Mouse (Mus musculus): Measurements from ENCODE around the gene Pcdh15. TPM values are rescaled to one million over a fixed set of nuclear protein-coding genes. Genes with fewer than 3 reads are reported as not detected.

The Pcdh15 gene
- polyA plus RNA-seq, 1 experiment from 2014 or later: 2.4 TPM

DNA sequence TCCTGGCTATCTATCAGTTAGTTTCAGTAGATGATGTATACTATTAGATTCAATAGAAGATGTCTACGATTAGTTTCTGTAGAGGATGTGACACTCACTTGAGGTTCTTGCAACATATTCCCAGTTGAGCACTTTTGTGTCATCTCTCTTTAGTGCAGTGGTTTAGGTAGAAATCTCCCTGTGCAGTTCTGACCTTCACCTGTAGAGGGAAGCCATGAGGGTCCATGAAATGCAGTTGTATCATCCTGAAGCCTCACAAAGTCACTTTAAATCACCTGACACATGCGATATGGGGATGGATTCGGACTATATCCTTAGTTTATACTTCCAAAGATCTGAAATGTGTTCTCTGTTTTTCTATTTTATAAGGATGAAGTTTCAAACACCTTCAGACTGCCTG, 822.4 kb downstream of the Pcdh15 start:
- Histone ChIP-seq H3K4me1 (no peaks in the 10 kb centered on the region), H3K36me3 (no peaks in the 10 kb centered on the region), H3K27me3 (replicated peaks) (no peaks in the 10 kb centered on the region), H3K27ac (no peak overlapping the region), H3K4me3 (replicated peaks) (no peak overlapping the region), H3K9ac (no peak overlapping the region), H3K4me2 (no peak overlapping the region), H3K9me3 (no peaks in the 10 kb centered on the region)
- ATAC-seq (ENCODE audit: insufficient read depth, low FRiP score, low read depth): no peak
- WGBS: 55% methylated on average over 3 of the region's 3 CpGs

DNA sequence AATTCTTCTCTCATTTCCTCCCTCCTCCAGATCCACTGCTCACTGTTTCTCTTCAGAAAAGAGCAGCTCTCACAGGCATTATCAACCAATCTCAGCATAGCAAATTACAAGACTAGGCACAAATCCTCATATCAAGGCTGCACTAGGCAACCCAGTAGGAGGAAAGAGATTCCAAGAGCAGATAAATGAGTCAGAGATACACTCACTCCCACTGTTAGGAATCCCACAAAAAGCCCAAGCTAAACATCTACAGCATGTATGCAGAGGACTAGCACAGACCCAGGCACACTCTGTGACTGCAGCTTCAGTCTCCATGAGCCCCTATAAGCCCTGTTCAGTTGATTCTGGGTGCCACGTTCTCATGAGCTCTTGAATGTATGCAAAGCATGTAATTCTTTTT, 829.5 kb downstream of the Pcdh15 start:
- Histone ChIP-seq H3K27me3 (replicated peaks) (no peaks in the 10 kb centered on the region), H3K36me3 (no peaks in the 10 kb centered on the region), H3K4me1 (no peaks in the 10 kb centered on the region), H3K27ac (no peak overlapping the region), H3K4me3 (replicated peaks) (no peak overlapping the region), H3K9me3 (no peaks in the 10 kb centered on the region), H3K4me2 (no peak overlapping the region), H3K9ac (no peak overlapping the region)
- no peak for ATAC-seq (ENCODE audit: insufficient read depth, low FRiP score, low read depth)
- 77% methylated on average over 1 of the region's 1 CpGs for WGBS

DNA sequence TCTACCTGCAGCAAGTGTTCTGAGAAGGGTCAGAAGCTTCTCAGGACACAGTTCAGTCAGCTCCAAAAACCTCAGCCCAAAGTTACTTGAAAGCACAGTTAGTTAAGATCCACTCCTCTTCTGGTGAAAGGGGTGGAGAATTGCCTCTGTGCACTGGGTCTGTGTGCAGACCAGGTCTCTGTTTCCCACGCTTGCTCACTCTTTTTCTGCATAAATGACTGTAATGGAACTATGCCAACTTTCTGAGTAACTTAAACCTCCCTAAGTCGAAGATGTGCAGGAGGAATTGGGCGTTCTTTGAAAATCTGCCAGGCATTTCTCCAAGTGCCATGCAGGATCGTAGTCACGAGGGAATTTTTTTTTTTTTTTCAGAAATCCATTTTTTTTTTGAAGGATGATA, 830.6 kb downstream of the Pcdh15 start:
- H3K9me3 ChIP-seq: no peaks in the 10 kb centered on the region
- H3K4me2 ChIP-seq: no peak overlapping the region
- no peak overlapping the region for H3K9ac ChIP-seq
- ATAC-seq (ENCODE audit: insufficient read depth, low FRiP score, low read depth): no peak; the same call in 1 of the 2 replicates
- no peak overlapping the region for H3K4me3 ChIP-seq (replicated peaks)
- H3K36me3 ChIP-seq: no peaks in the 10 kb centered on the region
- H3K27me3 ChIP-seq (replicated peaks): no peaks in the 10 kb centered on the region
- no peak overlapping the region for H3K27ac ChIP-seq
- no peaks in the 10 kb centered on the region for H3K4me1 ChIP-seq
- WGBS: 33% methylated on average over 5 of the region's 5 CpGs

- H3K4me3 ChIP-seq (replicated peaks): no peak overlapping the region
- no peaks in the 10 kb centered on the region for H3K36me3 ChIP-seq
- H3K4me2 ChIP-seq: no peak overlapping the region
- H3K27ac ChIP-seq: no peak overlapping the region
- no peaks in the 10 kb centered on the region for H3K4me1 ChIP-seq
- no peaks in the 10 kb centered on the region for H3K9me3 ChIP-seq
- ATAC-seq (ENCODE audit: insufficient read depth, low FRiP score, low read depth): no peak
- no peaks in the 10 kb centered on the region for H3K27me3 ChIP-seq (replicated peaks)
- no peak overlapping the region for H3K9ac ChIP-seq
These were observed 832.0 kb downstream of the Pcdh15 start for GRCm38 (mm10) chr10:73931185-73931584.

DNA sequence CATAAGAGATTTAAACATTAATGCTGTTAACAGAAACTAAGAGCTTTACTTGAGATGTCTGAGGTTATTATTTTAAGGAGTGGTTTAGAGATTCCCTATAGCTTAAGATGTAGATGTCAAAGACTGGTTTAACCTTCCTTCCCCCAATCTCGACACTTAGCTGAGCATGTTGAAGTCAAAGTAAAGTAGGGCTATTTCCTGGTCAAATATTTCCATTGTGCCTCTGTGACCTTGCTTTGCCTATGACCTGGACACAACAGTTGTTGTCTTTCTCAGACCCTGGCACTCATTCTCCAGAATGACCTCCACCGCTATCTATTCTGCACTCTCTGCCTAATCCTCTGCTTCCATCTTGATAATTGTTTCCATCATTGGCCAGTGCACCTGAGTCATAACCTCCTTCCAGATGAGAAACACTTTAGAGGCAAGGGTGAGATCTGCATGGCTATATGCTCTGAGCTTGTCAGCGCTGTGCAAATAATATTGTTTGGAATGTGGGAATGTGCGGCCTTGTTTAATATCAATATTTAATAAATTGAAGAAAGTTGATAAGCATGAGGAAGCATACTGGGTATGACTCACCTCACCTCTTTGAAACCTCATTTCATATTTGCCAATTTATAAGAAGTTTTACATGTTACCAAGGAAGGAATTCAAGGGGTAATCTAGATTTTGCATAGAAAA, 833.0 kb downstream of the Pcdh15 start:
- Histone ChIP-seq H3K27me3 (replicated peaks) (no peaks in the 10 kb centered on the region), H3K27ac (peak overlapping the region; percentile 48; the same call in 1 of the 2 replicates), H3K9me3 (no peaks in the 10 kb centered on the region), H3K4me2 (no peak overlapping the region), H3K4me1 (no peaks in the 10 kb centered on the region), H3K4me3 (replicated peaks) (no peak overlapping the region), H3K9ac (no peak overlapping the region), H3K36me3 (no peaks in the 10 kb centered on the region)
- ATAC-seq (ENCODE audit: insufficient read depth, low FRiP score, low read depth): peak; percentile 87
- WGBS: 82% methylated on average over 4 of the region's 4 CpGs

- no peaks in the 10 kb centered on the region for H3K27me3 ChIP-seq (replicated peaks)
- 71% methylated on average over 5 of the region's 5 CpGs for WGBS
- H3K36me3 ChIP-seq: no peaks in the 10 kb centered on the region
- no peak overlapping the region for H3K9ac ChIP-seq
- ATAC-seq (ENCODE audit: insufficient read depth, low FRiP score, low read depth): no peak
- H3K9me3 ChIP-seq: no peaks in the 10 kb centered on the region
- no peaks in the 10 kb centered on the region for H3K4me1 ChIP-seq
- H3K4me2 ChIP-seq: no peak overlapping the region
- no peak overlapping the region for H3K4me3 ChIP-seq (replicated peaks)
- no peak overlapping the region for H3K27ac ChIP-seq
These were observed 837.0 kb downstream of the Pcdh15 start for GRCm38 (mm10) chr10:73936121-73936520.

- H3K36me3 ChIP-seq: no peaks in the 10 kb centered on the region
- H3K4me3 ChIP-seq (replicated peaks): no peak overlapping the region
- H3K27ac ChIP-seq: no peak overlapping the region
- H3K27me3 ChIP-seq (replicated peaks): no peaks in the 10 kb centered on the region
- H3K9me3 ChIP-seq: no peaks in the 10 kb centered on the region
- H3K4me1 ChIP-seq: no peaks in the 10 kb centered on the region
- WGBS: 73% methylated on average over 3 of the region's 3 CpGs
- no peak overlapping the region for H3K4me2 ChIP-seq
- no peak for ATAC-seq (ENCODE audit: insufficient read depth, low FRiP score, low read depth)
- no peak overlapping the region for H3K9ac ChIP-seq
These were observed 839.8 kb downstream of the Pcdh15 start for GRCm38 (mm10) chr10:73938989-73939388.

DNA sequence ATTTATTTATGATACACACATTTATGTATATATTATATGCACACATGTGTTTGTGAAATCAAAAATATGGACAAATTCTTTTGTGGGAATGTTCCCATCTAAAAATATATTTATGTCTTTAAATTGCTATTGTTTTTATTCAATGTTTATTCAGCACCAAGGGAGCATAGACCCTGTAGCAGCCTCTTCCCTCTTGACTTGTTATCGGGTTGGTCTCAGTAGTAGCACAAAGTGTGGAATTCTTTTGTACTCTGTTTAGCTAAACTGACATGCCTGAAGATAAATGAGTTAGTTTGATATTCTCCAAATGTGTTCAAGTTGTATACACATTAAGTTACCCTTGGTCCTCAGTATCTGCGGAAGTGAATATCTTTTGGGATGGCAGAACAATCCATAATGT, 848.7 kb downstream of the Pcdh15 start:
- Histone ChIP-seq H3K4me3 (replicated peaks) (no peak overlapping the region), H3K4me1 (no peaks in the 10 kb centered on the region), H3K27ac (no peak overlapping the region), H3K9ac (no peak overlapping the region), H3K9me3 (no peaks in the 10 kb centered on the region), H3K27me3 (replicated peaks) (no peaks in the 10 kb centered on the region), H3K4me2 (no peak overlapping the region), H3K36me3 (no peaks in the 10 kb centered on the region)
- 34% methylated on average over 2 of the region's 2 CpGs for WGBS
- no peak for ATAC-seq (ENCODE audit: insufficient read depth, low FRiP score, low read depth)

DNA sequence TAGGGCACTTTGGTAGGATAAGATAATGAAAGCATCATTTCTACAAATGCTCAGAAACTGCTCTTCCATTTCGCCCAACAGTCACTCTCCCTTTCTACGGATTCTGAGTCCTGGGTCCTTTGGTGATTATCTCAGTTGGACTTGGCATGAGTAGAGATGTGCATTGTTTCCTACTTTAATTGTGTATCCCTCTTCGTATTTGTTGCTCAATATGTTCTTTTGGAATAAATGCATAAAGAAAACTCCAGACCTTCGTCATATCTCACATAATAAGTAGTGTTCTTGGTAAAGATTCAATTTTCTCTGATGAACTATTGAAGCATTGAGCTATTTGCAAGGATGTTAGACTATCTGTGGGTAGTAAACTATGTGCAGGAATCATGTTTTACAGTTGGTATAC, 854.2 kb downstream of the Pcdh15 start:
- Histone ChIP-seq H3K9me3 (no peaks in the 10 kb centered on the region), H3K27me3 (replicated peaks) (no peaks in the 10 kb centered on the region), H3K4me3 (replicated peaks) (no peak overlapping the region), H3K9ac (no peak overlapping the region), H3K27ac (no peak overlapping the region), H3K4me1 (no peaks in the 10 kb centered on the region), H3K36me3 (no peaks in the 10 kb centered on the region), H3K4me2 (no peak overlapping the region)
- 81% methylated on average over 4 of the region's 4 CpGs for WGBS
- no peak for ATAC-seq (ENCODE audit: insufficient read depth, low FRiP score, low read depth)

DNA sequence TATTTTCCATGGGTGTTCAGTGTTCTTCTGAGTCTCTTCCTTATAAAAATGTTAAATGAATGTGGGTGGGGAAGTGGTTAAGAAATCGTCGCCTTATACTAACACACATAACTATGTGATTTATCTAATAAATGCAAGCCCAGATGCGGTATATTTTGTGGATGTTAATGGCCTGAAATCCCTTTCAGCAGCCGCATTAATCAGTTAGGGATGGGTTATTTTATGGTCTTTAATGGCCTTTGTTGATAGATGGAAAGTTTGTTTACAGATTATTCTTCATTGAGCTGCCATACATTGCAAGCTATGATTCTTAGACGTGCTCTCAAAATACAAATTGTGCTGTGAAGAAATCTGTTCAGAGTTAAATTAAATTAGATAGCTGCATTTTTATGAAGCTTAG, 884.9 kb downstream of the Pcdh15 start:
- Histone ChIP-seq H3K9me3 (no peaks in the 10 kb centered on the region), H3K27ac (no peak overlapping the region), H3K36me3 (no peaks in the 10 kb centered on the region), H3K9ac (no peak overlapping the region), H3K4me2 (no peak overlapping the region), H3K4me3 (replicated peaks) (no peak overlapping the region), H3K4me1 (no peaks in the 10 kb centered on the region), H3K27me3 (replicated peaks) (no peaks in the 10 kb centered on the region)
- ATAC-seq (ENCODE audit: insufficient read depth, low FRiP score, low read depth): no peak
- WGBS: 60% methylated on average over 5 of the region's 5 CpGs

GRCm38 (mm10) chr10:74008836-74009235, 909.7 kb downstream of the Pcdh15 start:
- WGBS: 27% methylated on average over 1 of the region's 1 CpGs
- no peaks in the 10 kb centered on the region for H3K36me3 ChIP-seq

GRCm38 (mm10) chr10:74023091-74023490, 923.9 kb downstream of the Pcdh15 start:
- Histone ChIP-seq H3K4me1 (no peaks in the 10 kb centered on the region), H3K4me2 (no peak overlapping the region), H3K4me3 (replicated peaks) (no peak overlapping the region), H3K9ac (no peak overlapping the region), H3K9me3 (no peaks in the 10 kb centered on the region), H3K27ac (no peak overlapping the region), H3K27me3 (replicated peaks) (no peaks in the 10 kb centered on the region), H3K36me3 (no peaks in the 10 kb centered on the region)
- WGBS: 80% methylated on average over 1 of the region's 1 CpGs
- ATAC-seq (ENCODE audit: insufficient read depth, low FRiP score, low read depth): no peak

More at GRCm38 (mm10) chr10:74008836-74009235, 909.7 kb downstream of the Pcdh15 start:
- H3K9ac ChIP-seq: no peak overlapping the region
- no peaks in the 10 kb centered on the region for H3K4me1 ChIP-seq
- no peak overlapping the region for H3K4me2 ChIP-seq
- no peak overlapping the region for H3K27ac ChIP-seq
- no peaks in the 10 kb centered on the region for H3K9me3 ChIP-seq
- H3K27me3 ChIP-seq (replicated peaks): no peaks in the 10 kb centered on the region
- ATAC-seq (ENCODE audit: insufficient read depth, low FRiP score, low read depth): no peak
- H3K4me3 ChIP-seq (replicated peaks): no peak overlapping the region

- ATAC-seq (ENCODE audit: insufficient read depth, low FRiP score, low read depth): no peak
- Histone ChIP-seq H3K4me3 (replicated peaks) (no peak overlapping the region), H3K4me2 (no peak overlapping the region), H3K9me3 (no peaks in the 10 kb centered on the region), H3K36me3 (no peaks in the 10 kb centered on the region), H3K4me1 (no peaks in the 10 kb centered on the region), H3K27me3 (replicated peaks) (no peaks in the 10 kb centered on the region), H3K9ac (no peak overlapping the region), H3K27ac (no peak overlapping the region)
- WGBS: 49% methylated on average over 9 of the region's 9 CpGs
These were observed 953.9 kb downstream of the Pcdh15 start for GRCm38 (mm10) chr10:74053059-74053458.

All from stomach, embryonic 15.5 days (tissue).